ENCODE assay signal across 8 mouse cellular contexts in the genomic region with DNA sequence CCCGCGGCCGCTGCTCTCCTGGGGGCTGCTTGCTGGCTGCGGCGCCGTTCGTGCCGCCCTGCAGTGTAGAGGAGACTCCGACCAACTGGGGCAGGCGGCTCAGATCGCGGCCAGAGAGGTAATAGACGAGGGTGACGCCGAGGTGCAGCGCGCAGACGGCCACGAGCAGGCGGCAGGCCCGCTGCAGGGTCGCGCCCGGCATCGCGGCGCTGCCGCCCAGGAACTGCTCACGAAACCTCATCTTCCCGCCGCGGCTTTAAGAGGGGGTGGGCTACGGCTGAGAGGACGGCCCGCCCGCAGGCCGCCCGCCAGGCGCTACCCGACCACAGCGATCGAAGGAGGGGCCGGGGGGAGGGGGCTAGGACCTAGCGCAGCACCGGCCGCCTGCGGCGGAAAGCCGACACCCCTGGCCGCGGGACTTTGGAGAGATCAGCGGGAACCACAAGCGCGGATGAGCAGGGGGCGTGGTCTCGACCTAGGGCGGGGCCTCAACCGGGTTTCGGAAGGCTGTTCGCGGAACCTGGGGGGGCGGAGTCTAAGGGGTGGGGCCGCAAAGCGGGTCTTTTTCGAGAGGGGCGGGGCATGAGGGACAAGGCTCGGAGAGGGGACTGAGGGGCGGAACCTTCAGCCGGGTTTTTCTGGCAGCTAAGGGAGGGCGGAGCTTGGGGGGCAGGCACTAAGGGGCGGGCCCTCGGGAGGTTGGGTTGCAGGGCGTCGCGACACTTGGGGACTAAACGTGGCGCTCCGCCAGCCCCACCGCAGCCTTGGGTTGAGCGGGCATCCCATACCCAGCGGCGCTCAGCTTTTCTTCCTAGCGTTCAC. TPM values are rescaled to one million over a fixed set of nuclear protein-coding genes. Genes with fewer than 3 reads are reported as not detected.
A peak's percentile ranks its signal among the peaks of the same experiment; 100 is the strongest.
DNase-seq lines count a peak whose midpoint lies in the region; ATAC-seq lines count a peak whose summit lies in the region.

A gene (minus strand): TSS at position 441 of the 822 bp plus-strand sequence.

- no peaks in the 10 kb centered on the region for H3K27me3 ChIP-seq in hindbrain, embryonic 15.5 days

- H3K4me3 ChIP-seq in hindbrain, embryonic 15.5 days, result peak within 1 kb of the TSS; percentile 74

- no peaks in the 10 kb centered on the region for H3K9me3 ChIP-seq in hindbrain, embryonic 15.5 days

- H3K27ac ChIP-seq in hindbrain, embryonic 15.5 days (replicated peaks), result peak within 1 kb of the TSS; percentile 87

- H3K4me1 ChIP-seq in hindbrain, embryonic 15.5 days (replicated peaks), result peaks cover 47% of the 10 kb centered on the region

- peak; percentile 98 for DNase-seq in R1 (ENCODE audit: low read depth, low spot score)
- DNase-seq in cerebellum, postnatal 25 days, result peak; percentile 85 to 94
- DNase-seq in frontal cortex, postnatal 36 days (ENCODE audit: low spot score in 2 of 2), result peak; percentile 89 to 92
- peak; percentile 84 for DNase-seq in left cerebral cortex, adult 11 months (ENCODE audit: low spot score)
- peak; percentile 99 to 100 for DNase-seq in lung, postnatal 4 days
- peak; percentile 99 for DNase-seq in retina, postnatal 7 days (ENCODE audit: low read depth, low spot score)
- DNase-seq in urinary bladder, adult 2 months (ENCODE audit: low spot score), result peak; percentile 95

- under 1% methylated on average over 68 of the region's 83 CpGs for WGBS in hindbrain, embryonic 15.5 days

- H3K9ac ChIP-seq in hindbrain, embryonic 15.5 days, result peak within 1 kb of the TSS; percentile 72

- ATAC-seq in hindbrain, embryonic 15.5 days (ENCODE audit: low FRiP score, low read depth), result peak; percentile 96

- peak within 1 kb of the TSS; percentile 69 for H3K4me2 ChIP-seq in hindbrain, embryonic 15.5 days

- no peaks in the 10 kb centered on the region for H3K36me3 ChIP-seq in hindbrain, embryonic 15.5 days

RNA-seq across cellular contexts. Expression of the gene that starts here (rescaled TPM):
- polyA plus RNA-seq in hindbrain, embryonic 15.5 days (2015; fragmentation: Nextera tagmentation; extraction: Ambion mirVana), result 8.1 and 8.6 TPM in 2 replicates
- polyA plus RNA-seq in urinary bladder, adult 2 months (2012; rRNA removed), result 55.9 and 66.7 TPM in 2 replicates

Comparison
In these comparisons a context has a peak if more than half of its experiments do, and no peak if none do; other contexts are left out.
1. Peak in every context shown above with its lines: DNase-seq, ATAC-seq, H3K4me3 ChIP-seq and H3K27ac ChIP-seq.